Mouse (Mus musculus): ENCODE data around the gene Gpr4. TPM values are rescaled to one million over a fixed set of nuclear protein-coding genes. Genes with fewer than 3 reads are reported as not detected.

The Gpr4 gene
- polyA plus RNA-seq, 1 experiment from 2014 or later: 1.6 TPM

GRCm38 (mm10) chr7:19214940-19215339 is 2.6 kb downstream of the Gpr4 start:
- H3K27ac ChIP-seq (ENCODE audit: low read depth, low read length): no peak overlapping the region
- no peak for ATAC-seq (replicated peaks; ENCODE audit: low FRiP score)
- no peaks in the 10 kb centered on the region for H3K27me3 ChIP-seq (ENCODE audit: control insufficient read depth, insufficient read depth, low read length)
- WGBS: 76% methylated on average over 9 of the region's 9 CpGs
- no peak overlapping the region for H3K4me2 ChIP-seq (ENCODE audit: low read depth, low read length, severe bottlenecking)
- no peaks in the 10 kb centered on the region for H3K36me3 ChIP-seq (ENCODE audit: control insufficient read depth, insufficient read depth, low read length)
- H3K9me3 ChIP-seq (ENCODE audit: control insufficient read depth, low read length): no peaks in the 10 kb centered on the region; the same call in 1 of the 2 replicates
- DNase-seq (ENCODE audit: low spot score): no peak
- no peaks in the 10 kb centered on the region; the same call in 1 of the 2 replicates for H3K4me1 ChIP-seq (replicated peaks; ENCODE audit: control insufficient read depth, insufficient read depth, low read length)
- no peak overlapping the region for H3K9ac ChIP-seq (ENCODE audit: low read length)
- H3K4me3 ChIP-seq (ENCODE audit: low read depth, low read length): no peak overlapping the region

- ATAC-seq (replicated peaks; ENCODE audit: low FRiP score) (no peak), DNase-seq (ENCODE audit: low spot score) (no peak)
- Histone ChIP-seq H3K9ac (ENCODE audit: low read length) (no peak overlapping the region), H3K9me3 (ENCODE audit: control insufficient read depth, low read length) (no peaks in the 10 kb centered on the region), H3K4me3 (ENCODE audit: low read depth, low read length) (no peak overlapping the region), H3K4me1 (replicated peaks; ENCODE audit: control insufficient read depth, insufficient read depth, low read length) (no peaks in the 10 kb centered on the region; the same call in 1 of the 2 replicates), H3K4me2 (ENCODE audit: low read depth, low read length, severe bottlenecking) (no peak overlapping the region), H3K27ac (ENCODE audit: low read depth, low read length) (no peak overlapping the region), H3K27me3 (ENCODE audit: control insufficient read depth, insufficient read depth, low read length) (no peaks in the 10 kb centered on the region), H3K36me3 (ENCODE audit: control insufficient read depth, insufficient read depth, low read length) (no peaks in the 10 kb centered on the region)
- 71% methylated on average over 5 of the region's 5 CpGs for WGBS
Observed at GRCm38 (mm10) chr7:19217492-19217891, 5.2 kb downstream of the Gpr4 start.

- no peak overlapping the region for H3K4me2 ChIP-seq (ENCODE audit: low read depth, low read length, severe bottlenecking)
- no peaks in the 10 kb centered on the region for H3K27me3 ChIP-seq (ENCODE audit: control insufficient read depth, insufficient read depth, low read length)
- ATAC-seq (replicated peaks; ENCODE audit: low FRiP score) (no peak), DNase-seq (ENCODE audit: low spot score) (no peak)
- H3K36me3 ChIP-seq (ENCODE audit: control insufficient read depth, insufficient read depth, low read length): no peaks in the 10 kb centered on the region
- H3K27ac ChIP-seq (ENCODE audit: low read depth, low read length): no peak overlapping the region
- H3K4me1 ChIP-seq (replicated peaks; ENCODE audit: control insufficient read depth, insufficient read depth, low read length): no peaks in the 10 kb centered on the region; the same call in 1 of the 2 replicates
- H3K4me3 ChIP-seq (ENCODE audit: low read depth, low read length): no peak overlapping the region
- H3K9me3 ChIP-seq (ENCODE audit: control insufficient read depth, low read length): no peaks in the 10 kb centered on the region
- 10% methylated on average over 2 of the region's 3 CpGs for WGBS
- no peak overlapping the region for H3K9ac ChIP-seq (ENCODE audit: low read length)
Observed at GRCm38 (mm10) chr7:19217944-19218343, 5.6 kb downstream of the Gpr4 start.

DNA sequence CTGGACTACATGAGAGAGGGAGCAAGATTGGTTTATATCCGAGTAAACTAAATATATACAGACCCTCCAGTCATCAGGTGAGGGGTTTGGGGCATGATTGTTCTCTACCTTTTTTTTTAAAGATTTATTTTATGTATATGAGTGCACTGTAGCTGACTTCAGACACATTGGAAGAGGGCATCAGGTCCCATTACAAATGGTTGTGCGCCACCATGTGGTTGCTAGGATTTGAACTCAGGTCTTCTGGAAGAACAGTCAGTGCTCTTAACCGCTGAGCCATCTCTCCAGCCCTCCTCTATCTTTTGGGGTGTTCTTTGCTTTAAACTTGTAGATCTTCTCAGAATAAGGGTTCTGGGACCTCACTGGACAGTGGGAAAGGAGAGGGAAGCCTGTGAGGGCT is 7.7 kb downstream of the Gpr4 start:
- ATAC-seq (replicated peaks; ENCODE audit: low FRiP score) (no peak), DNase-seq (ENCODE audit: low spot score) (no peak)
- WGBS: 65% methylated on average over 3 of the region's 3 CpGs
- no peaks in the 10 kb centered on the region for H3K27me3 ChIP-seq (ENCODE audit: control insufficient read depth, insufficient read depth, low read length)
- no peaks in the 10 kb centered on the region for H3K36me3 ChIP-seq (ENCODE audit: control insufficient read depth, insufficient read depth, low read length)
- no peaks in the 10 kb centered on the region for H3K9me3 ChIP-seq (ENCODE audit: control insufficient read depth, low read length)
- H3K27ac ChIP-seq (ENCODE audit: low read depth, low read length): no peak overlapping the region
- no peak overlapping the region for H3K9ac ChIP-seq (ENCODE audit: low read length)
- no peak overlapping the region for H3K4me3 ChIP-seq (ENCODE audit: low read depth, low read length)
- H3K4me2 ChIP-seq (ENCODE audit: low read depth, low read length, severe bottlenecking): no peak overlapping the region
- no peaks in the 10 kb centered on the region for H3K4me1 ChIP-seq (replicated peaks; ENCODE audit: control insufficient read depth, insufficient read depth, low read length)

GRCm38 (mm10) chr7:19222189-19222588 is 9.9 kb downstream of the Gpr4 start:
- Histone ChIP-seq H3K4me1 (replicated peaks; ENCODE audit: control insufficient read depth, insufficient read depth, low read length) (peaks cover 2% of the 10 kb centered on the region; the same call in 1 of the 2 replicates), H3K27me3 (ENCODE audit: control insufficient read depth, insufficient read depth, low read length) (no peaks in the 10 kb centered on the region), H3K4me3 (ENCODE audit: low read depth, low read length) (no peak overlapping the region), H3K36me3 (ENCODE audit: control insufficient read depth, insufficient read depth, low read length) (no peaks in the 10 kb centered on the region), H3K27ac (ENCODE audit: low read depth, low read length) (no peak overlapping the region), H3K9ac (ENCODE audit: low read length) (no peak overlapping the region), H3K9me3 (ENCODE audit: control insufficient read depth, low read length) (no peaks in the 10 kb centered on the region), H3K4me2 (ENCODE audit: low read depth, low read length, severe bottlenecking) (no peak overlapping the region)
- DNase-seq (ENCODE audit: low spot score) (no peak), ATAC-seq (replicated peaks; ENCODE audit: low FRiP score) (no peak)
- WGBS: 96% methylated on average over 16 of the region's 16 CpGs

DNA sequence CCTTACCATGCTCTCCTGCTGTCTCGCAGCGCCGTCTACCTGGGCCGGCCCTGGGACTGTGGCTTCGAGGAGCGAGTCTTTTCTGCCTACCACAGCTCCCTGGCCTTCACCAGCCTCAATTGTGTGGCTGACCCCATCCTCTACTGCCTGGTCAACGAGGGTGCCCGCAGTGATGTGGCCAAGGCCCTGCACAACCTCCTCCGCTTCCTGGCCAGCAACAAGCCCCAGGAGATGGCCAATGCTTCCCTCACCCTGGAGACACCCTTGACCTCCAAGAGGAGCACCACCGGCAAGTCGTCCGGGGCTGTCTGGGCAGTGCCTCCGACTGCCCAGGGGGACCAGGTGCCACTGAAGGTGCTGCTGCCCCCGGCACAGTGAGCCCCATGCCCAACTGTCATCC is 10.5 kb downstream of the Gpr4 start:
- Histone ChIP-seq H3K4me1 (replicated peaks; ENCODE audit: control insufficient read depth, insufficient read depth, low read length) (peaks cover 2% of the 10 kb centered on the region; the same call in 1 of the 2 replicates), H3K36me3 (ENCODE audit: control insufficient read depth, insufficient read depth, low read length) (no peaks in the 10 kb centered on the region), H3K27me3 (ENCODE audit: control insufficient read depth, insufficient read depth, low read length) (no peaks in the 10 kb centered on the region), H3K27ac (ENCODE audit: low read depth, low read length) (no peak overlapping the region), H3K9me3 (ENCODE audit: control insufficient read depth, low read length) (no peaks in the 10 kb centered on the region), H3K9ac (ENCODE audit: low read length) (no peak overlapping the region), H3K4me2 (ENCODE audit: low read depth, low read length, severe bottlenecking) (no peak overlapping the region), H3K4me3 (ENCODE audit: low read depth, low read length) (no peak overlapping the region)
- no peak for DNase-seq (ENCODE audit: low spot score)
- ATAC-seq (replicated peaks; ENCODE audit: low FRiP score): no peak
- 95% methylated on average over 14 of the region's 14 CpGs for WGBS

GRCm38 (mm10) chr7:19224933-19225332 is 12.6 kb downstream of the Gpr4 start:
- H3K4me2 ChIP-seq (ENCODE audit: low read depth, low read length, severe bottlenecking): no peak overlapping the region
- H3K9ac ChIP-seq (ENCODE audit: low read length): no peak overlapping the region
- H3K4me3 ChIP-seq (ENCODE audit: low read depth, low read length): no peak overlapping the region
- H3K36me3 ChIP-seq (ENCODE audit: control insufficient read depth, insufficient read depth, low read length): no peaks in the 10 kb centered on the region
- H3K4me1 ChIP-seq (replicated peaks; ENCODE audit: control insufficient read depth, insufficient read depth, low read length): peaks cover 2% of the 10 kb centered on the region; the same call in 1 of the 2 replicates
- no peaks in the 10 kb centered on the region for H3K27me3 ChIP-seq (ENCODE audit: control insufficient read depth, insufficient read depth, low read length)
- WGBS: 90% methylated on average over 4 of the region's 4 CpGs
- DNase-seq (ENCODE audit: low spot score) (no peak), ATAC-seq (replicated peaks; ENCODE audit: low FRiP score) (no peak)
- no peaks in the 10 kb centered on the region for H3K9me3 ChIP-seq (ENCODE audit: control insufficient read depth, low read length)
- H3K27ac ChIP-seq (ENCODE audit: low read depth, low read length): no peak overlapping the region

- Histone ChIP-seq H3K27me3 (ENCODE audit: control insufficient read depth, insufficient read depth, low read length) (no peaks in the 10 kb centered on the region), H3K4me3 (ENCODE audit: low read depth, low read length) (peak overlapping the region; percentile 60), H3K9ac (ENCODE audit: low read length) (peak overlapping the region; percentile 60), H3K36me3 (ENCODE audit: control insufficient read depth, insufficient read depth, low read length) (no peaks in the 10 kb centered on the region), H3K4me2 (ENCODE audit: low read depth, low read length, severe bottlenecking) (peak overlapping the region; percentile 74), H3K9me3 (ENCODE audit: control insufficient read depth, low read length) (no peaks in the 10 kb centered on the region), H3K27ac (ENCODE audit: low read depth, low read length) (peak overlapping the region; percentile 55; the same call in 1 of the 2 replicates), H3K4me1 (replicated peaks; ENCODE audit: control insufficient read depth, insufficient read depth, low read length) (peaks cover 2% of the 10 kb centered on the region; the same call in 1 of the 2 replicates)
- ATAC-seq (replicated peaks; ENCODE audit: low FRiP score) (peak; percentile 36), DNase-seq (ENCODE audit: low spot score) (peak; percentile 71)
- WGBS: 20% methylated on average over 20 of the region's 20 CpGs
Observed at GRCm38 (mm10) chr7:19226817-19227797, 14.8 kb downstream of the Gpr4 start.
